Mouse (Mus musculus): Measurements from ENCODE around the gene Syncrip. TPM values are rescaled to one million over a fixed set of nuclear protein-coding genes. Genes with fewer than 3 reads are reported as not detected.

Gene Syncrip
- polyA plus RNA-seq (2015; fragmentation: Illumina TruSeq; extraction: RNeasy Lipid Tissue Mini Kit (QIAGEN cat#74804); ENCODE audit: insufficient read depth, low replicate concordance): 190 TPM

DNA sequence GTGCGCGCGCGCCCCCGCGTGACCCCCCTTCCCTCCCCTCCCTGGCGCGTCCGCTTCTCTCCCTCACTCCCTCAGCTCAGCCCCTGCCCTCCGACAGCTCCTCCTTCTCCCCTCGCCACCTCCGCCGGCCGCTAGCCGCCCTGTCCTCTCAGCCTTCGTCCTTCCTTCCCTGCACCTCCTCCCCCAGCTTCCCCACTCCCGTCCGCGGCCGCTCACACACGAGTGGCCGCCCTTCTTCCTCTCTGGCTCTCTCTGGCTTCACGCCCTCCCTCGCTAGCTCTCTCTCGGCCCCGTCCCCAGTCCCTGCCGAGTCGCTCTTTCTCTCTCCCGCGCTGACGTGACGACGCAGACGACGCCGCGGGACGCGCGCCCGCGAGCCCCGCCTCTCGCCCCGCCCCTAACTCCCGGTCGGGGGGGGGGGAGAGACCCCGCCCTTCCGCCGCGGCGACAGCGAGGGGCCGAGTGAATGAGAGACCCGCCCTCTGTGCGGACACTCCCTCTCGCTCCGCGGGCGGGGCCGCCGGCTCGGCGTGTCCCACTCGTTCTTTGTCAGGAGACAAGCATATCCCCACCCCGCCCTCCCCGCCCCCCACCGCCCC lies at the start of gene Syncrip:
Syncrip (minus strand) TSS at position 345 of the 599 bp plus-strand sequence.

DNA sequence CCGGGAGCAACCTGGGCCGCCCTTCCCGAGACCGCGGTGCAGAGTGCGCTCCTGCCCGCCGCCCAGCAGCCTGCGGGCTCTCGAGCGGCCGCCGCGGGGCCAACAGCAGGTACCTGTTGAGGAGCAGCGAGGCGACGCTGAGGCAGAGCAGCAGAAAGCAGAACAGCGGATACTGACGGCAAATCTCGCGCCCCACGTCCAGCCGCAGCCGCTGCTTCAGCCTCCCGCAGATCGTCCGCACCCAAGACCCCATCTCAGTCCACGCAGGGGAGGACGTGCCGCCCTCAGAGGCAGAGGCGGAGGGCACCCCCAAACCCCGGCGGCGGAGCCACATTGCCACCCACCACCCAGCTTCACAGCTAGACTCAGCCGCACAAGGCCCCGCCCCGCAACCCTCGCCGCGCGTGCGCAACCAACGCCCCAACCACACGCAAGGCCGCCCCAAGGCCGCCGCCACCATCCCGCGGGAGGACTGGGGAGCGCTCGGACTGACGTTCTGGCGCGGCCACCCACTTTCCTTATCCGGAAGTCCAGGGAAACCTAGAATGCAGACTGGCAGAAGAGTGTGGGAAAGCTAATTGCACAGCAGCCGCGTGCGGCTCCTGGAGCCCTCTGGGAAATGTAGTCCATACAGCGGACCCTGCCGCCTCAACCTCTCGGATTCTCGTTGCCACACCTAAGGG lies 43.7 kb downstream of the Syncrip start, which contains the start of gene Snx14:
Snx14 (minus strand) TSS at position 404 of the 683 bp plus-strand sequence.

Other genes with a start within 250 kb of the Syncrip start
- gene Nt5e, start 155.4 kb downstream of the Syncrip start, polyA plus RNA-seq (2015; fragmentation: Illumina TruSeq; extraction: RNeasy Lipid Tissue Mini Kit (QIAGEN cat#74804); ENCODE audit: insufficient read depth, low replicate concordance): 15.1 TPM
- gene Snx14, start 43.6 kb downstream of the Syncrip start, polyA plus RNA-seq (2015; fragmentation: Illumina TruSeq; extraction: RNeasy Lipid Tissue Mini Kit (QIAGEN cat#74804); ENCODE audit: insufficient read depth, low replicate concordance): 40.6 TPM
- gene Gm20537, start 26.0 kb downstream of the Syncrip start, polyA plus RNA-seq (2015; fragmentation: Illumina TruSeq; extraction: RNeasy Lipid Tissue Mini Kit (QIAGEN cat#74804); ENCODE audit: insufficient read depth, low replicate concordance): 0.93 TPM
- gene Zfp949, start 65.4 kb upstream of the Syncrip start, polyA plus RNA-seq (2015; fragmentation: Illumina TruSeq; extraction: RNeasy Lipid Tissue Mini Kit (QIAGEN cat#74804); ENCODE audit: insufficient read depth, low replicate concordance): 13.5 TPM
- not detected for gene Trim43a, start 98.3 kb upstream of the Syncrip start, polyA plus RNA-seq (2015; fragmentation: Illumina TruSeq; extraction: RNeasy Lipid Tissue Mini Kit (QIAGEN cat#74804); ENCODE audit: insufficient read depth, low replicate concordance)
- 61.2 TPM for gene Mthfsl, start 237.7 kb upstream of the Syncrip start, polyA plus RNA-seq (2015; fragmentation: Illumina TruSeq; extraction: RNeasy Lipid Tissue Mini Kit (QIAGEN cat#74804); ENCODE audit: insufficient read depth, low replicate concordance)
- 129 TPM for gene Bcl2a1d, start 249.3 kb upstream of the Syncrip start, polyA plus RNA-seq (2015; fragmentation: Illumina TruSeq; extraction: RNeasy Lipid Tissue Mini Kit (QIAGEN cat#74804); ENCODE audit: insufficient read depth, low replicate concordance)

Measured in spleen, adult 10 weeks (tissue).